Mouse (Mus musculus): ENCODE measurements around the gene Pla2g5. TPM values are rescaled to one million over a fixed set of nuclear protein-coding genes. Genes with fewer than 3 reads are reported as not detected.
A peak's percentile ranks its signal among the peaks of the same experiment; 100 is the strongest.
"Not testable (repeated sequence)": the region's sequence is repeated elsewhere in the genome, so short reads cannot be mapped to it uniquely, and the experiment has no call there.

Pla2g5 gene
- polyA plus RNA-seq (2015; fragmentation: Nextera tagmentation; extraction: Ambion mirVana): 0.27 and 0.59 TPM in 2 replicates

GRCm38 (mm10) chr4:138863344-138863998 is at the start of gene Pla2g5:
Gene Pla2g5, minus strand, starts transcription at chr4:138863482.
- 82% methylated on average over 10 of the region's 10 CpGs for WGBS
- Histone ChIP-seq H3K36me3 (no peaks in the 10 kb centered on the region), H3K27me3 (no peaks in the 10 kb centered on the region), H3K9me3 (no peaks in the 10 kb centered on the region), H3K4me1 (replicated peaks) (no peaks in the 10 kb centered on the region), H3K27ac (no peak within 1 kb of the TSS), H3K4me3 (replicated peaks) (no peak within 1 kb of the TSS), H3K9ac (replicated peaks) (no peak within 1 kb of the TSS), H3K4me2 (replicated peaks) (no peak within 1 kb of the TSS)
- ATAC-seq: no peak

- Histone ChIP-seq H3K4me1 (replicated peaks) (peaks cover 6% of the 10 kb centered on the region), H3K36me3 (peaks cover 82% of the 10 kb centered on the region), H3K27me3 (no peaks in the 10 kb centered on the region), H3K9ac (replicated peaks) (no peak overlapping the region), H3K9me3 (no peaks in the 10 kb centered on the region), H3K4me2 (replicated peaks) (no peak overlapping the region), H3K4me3 (replicated peaks) (no peak overlapping the region), H3K27ac (no peak overlapping the region)
- WGBS: 94% methylated on average over 18 of the region's 18 CpGs
- no peak for ATAC-seq
Measured at GRCm38 (mm10) chr4:138905624-138906337, 42.5 kb upstream of the Pla2g5 start.

- WGBS: 82% methylated on average over 7 of the region's 7 CpGs
- no peaks in the 10 kb centered on the region for H3K9me3 ChIP-seq
- peaks cover 96% of the 10 kb centered on the region for H3K36me3 ChIP-seq
- no peak overlapping the region for H3K4me2 ChIP-seq (replicated peaks)
- H3K4me3 ChIP-seq (replicated peaks): no peak overlapping the region
- no peak overlapping the region for H3K9ac ChIP-seq (replicated peaks)
- no peaks in the 10 kb centered on the region for H3K27me3 ChIP-seq
- no peaks in the 10 kb centered on the region for H3K4me1 ChIP-seq (replicated peaks)
- ATAC-seq: no peak
- H3K27ac ChIP-seq: no peak overlapping the region
Measured at GRCm38 (mm10) chr4:138899361-138899760, 36.1 kb upstream of the Pla2g5 start.

- not testable (repeated sequence) for H3K9ac ChIP-seq (replicated peaks); H3K27ac ChIP-seq; H3K4me2 ChIP-seq (replicated peaks); ATAC-seq; H3K4me3 ChIP-seq (replicated peaks); H3K27me3 ChIP-seq; H3K9me3 ChIP-seq; H3K4me1 ChIP-seq (replicated peaks)
- 88% methylated on average over 11 of the region's 11 CpGs for WGBS
- H3K36me3 ChIP-seq: peaks cover 90% of the 10 kb centered on the region
Measured at GRCm38 (mm10) chr4:138893789-138894188, 30.5 kb upstream of the Pla2g5 start.

- no peak overlapping the region for H3K9ac ChIP-seq (replicated peaks)
- WGBS: 95% methylated on average over 6 of the region's 6 CpGs
- peaks cover 78% of the 10 kb centered on the region for H3K36me3 ChIP-seq
- no peaks in the 10 kb centered on the region for H3K9me3 ChIP-seq
- H3K27me3 ChIP-seq: no peaks in the 10 kb centered on the region
- no peak overlapping the region for H3K4me2 ChIP-seq (replicated peaks)
- H3K27ac ChIP-seq: no peak overlapping the region
- ATAC-seq: no peak
- H3K4me1 ChIP-seq (replicated peaks): 0 out of 2 replicates have a peak, but pooled peaks cover 8% of the 10 kb centered on the region
- no peak overlapping the region for H3K4me3 ChIP-seq (replicated peaks)
Measured at GRCm38 (mm10) chr4:138892655-138893054, 29.4 kb upstream of the Pla2g5 start.

- no peaks in the 10 kb centered on the region for H3K27me3 ChIP-seq
- no peak overlapping the region for H3K4me3 ChIP-seq (replicated peaks)
- peaks cover 48% of the 10 kb centered on the region for H3K36me3 ChIP-seq
- no peak overlapping the region for H3K27ac ChIP-seq
- ATAC-seq: no peak
- 0 out of 2 replicates have a peak, but pooled peaks cover 8% of the 10 kb centered on the region for H3K4me1 ChIP-seq (replicated peaks)
- no peak overlapping the region for H3K4me2 ChIP-seq (replicated peaks)
- H3K9ac ChIP-seq (replicated peaks): no peak overlapping the region
- WGBS: 67% methylated on average over 8 of the region's 8 CpGs
- H3K9me3 ChIP-seq: no peaks in the 10 kb centered on the region
Measured at GRCm38 (mm10) chr4:138889635-138890034, 26.4 kb upstream of the Pla2g5 start.

GRCm38 (mm10) chr4:138889165-138889564 is 25.9 kb upstream of the Pla2g5 start:
- no peak for ATAC-seq
- no peak overlapping the region for H3K27ac ChIP-seq
- H3K27me3 ChIP-seq: no peaks in the 10 kb centered on the region
- peaks cover 44% of the 10 kb centered on the region for H3K36me3 ChIP-seq
- 0 out of 2 replicates have a peak, but pooled peaks cover 8% of the 10 kb centered on the region for H3K4me1 ChIP-seq (replicated peaks)
- WGBS: 47% methylated on average over 7 of the region's 7 CpGs
- no peaks in the 10 kb centered on the region for H3K9me3 ChIP-seq
- no peak overlapping the region for H3K4me3 ChIP-seq (replicated peaks)
- no peak overlapping the region for H3K9ac ChIP-seq (replicated peaks)
- no peak overlapping the region for H3K4me2 ChIP-seq (replicated peaks)

GRCm38 (mm10) chr4:138884261-138884660 is 21.0 kb upstream of the Pla2g5 start:
- H3K27me3 ChIP-seq: peaks cover 13% of the 10 kb centered on the region; the same call in 1 of the 2 replicates
- WGBS: 15% methylated on average over 6 of the region's 6 CpGs
- ATAC-seq: peak; percentile 60; the same call in 1 of the 2 replicates

GRCm38 (mm10) chr4:138882179-138882578 is 18.9 kb upstream of the Pla2g5 start:
- H3K27ac ChIP-seq: no peak overlapping the region
- no peaks in the 10 kb centered on the region for H3K9me3 ChIP-seq
- H3K9ac ChIP-seq (replicated peaks): 0 out of 2 replicates have a peak overlapping the region, but pooled peaks have one; percentile 10
- peak overlapping the region; percentile 34 for H3K4me2 ChIP-seq (replicated peaks)
- H3K4me3 ChIP-seq (replicated peaks): no peak overlapping the region
- H3K4me1 ChIP-seq (replicated peaks): peaks cover 12% of the 10 kb centered on the region; the same call in 1 of the 2 replicates
- H3K27me3 ChIP-seq: peaks cover 13% of the 10 kb centered on the region; the same call in 1 of the 2 replicates
- ATAC-seq: peak; percentile 37; the same call in 1 of the 2 replicates
- WGBS: 11% methylated on average over 16 of the region's 16 CpGs
- no peaks in the 10 kb centered on the region for H3K36me3 ChIP-seq

More at GRCm38 (mm10) chr4:138884261-138884660, 21.0 kb upstream of the Pla2g5 start:
- H3K27ac ChIP-seq: no peak overlapping the region
- H3K9me3 ChIP-seq: no peaks in the 10 kb centered on the region
- peaks cover 16% of the 10 kb centered on the region; the same call in 1 of the 2 replicates for H3K4me1 ChIP-seq (replicated peaks)
- H3K9ac ChIP-seq (replicated peaks): no peak overlapping the region
- no peak overlapping the region for H3K4me2 ChIP-seq (replicated peaks)
- H3K36me3 ChIP-seq: no peaks in the 10 kb centered on the region
- H3K4me3 ChIP-seq (replicated peaks): no peak overlapping the region

- H3K9me3 ChIP-seq: no peaks in the 10 kb centered on the region
- peaks cover 12% of the 10 kb centered on the region; the same call in 1 of the 2 replicates for H3K4me1 ChIP-seq (replicated peaks)
- H3K27ac ChIP-seq: no peak overlapping the region
- no peak overlapping the region for H3K4me3 ChIP-seq (replicated peaks)
- H3K4me2 ChIP-seq (replicated peaks): no peak overlapping the region
- ATAC-seq: no peak
- H3K27me3 ChIP-seq: peaks cover 13% of the 10 kb centered on the region; the same call in 1 of the 2 replicates
- H3K36me3 ChIP-seq: no peaks in the 10 kb centered on the region
- WGBS: 89% methylated on average over 7 of the region's 7 CpGs
- H3K9ac ChIP-seq (replicated peaks): no peak overlapping the region
Measured at GRCm38 (mm10) chr4:138880811-138881584, 17.7 kb upstream of the Pla2g5 start.

GRCm38 (mm10) chr4:138879808-138880207 is 16.5 kb upstream of the Pla2g5 start:
- 89% methylated on average over 11 of the region's 11 CpGs for WGBS
- no peaks in the 10 kb centered on the region for H3K36me3 ChIP-seq
- no peak overlapping the region for H3K9ac ChIP-seq (replicated peaks)
- peaks cover 12% of the 10 kb centered on the region; the same call in 1 of the 2 replicates for H3K4me1 ChIP-seq (replicated peaks)
- H3K9me3 ChIP-seq: no peaks in the 10 kb centered on the region
- H3K27ac ChIP-seq: no peak overlapping the region
- peaks cover 13% of the 10 kb centered on the region; the same call in 1 of the 2 replicates for H3K27me3 ChIP-seq
- no peak overlapping the region for H3K4me3 ChIP-seq (replicated peaks)
- no peak overlapping the region for H3K4me2 ChIP-seq (replicated peaks)
- ATAC-seq: no peak

Data from midbrain, embryonic 13.5 days (tissue).